Mouse (Mus musculus) heart, embryonic 11.5 days (tissue): ENCODE measurements at regions not wholly inside any gene's neighbourhood (a gene's known extent, or its start where the extent isn't known, plus 50 kb on each side); places are given as distances from the start of the nearest gene placed in this dataset.

Experiments used
- ATAC-seq: fragments of 200-750 bp; cut with Nextera tagmentation; replicated peaks from 2 replicates; pipeline ENCODE4 v1.8.0; 2017; ENCODE audit warnings: moderate library complexity; ENCODE audit not compliant: insufficient number of reproducible peaks, low FRiP score, low TSS enrichment
- H3K27ac ChIP-seq: fragments of 300-500 bp; sonication (generic); 2 replicates; pipeline ENCODE4 v1.5.1; 2014; ENCODE audit warnings: mild to moderate bottlenecking, low read depth, low read length
- H3K27me3 ChIP-seq: fragments of 300-500 bp; sonication (generic); 2 replicates; pipeline ENCODE4 v1.6.1; 2014; ENCODE audit warnings: mild to moderate bottlenecking, low read length, mixed read lengths; ENCODE audit not compliant: control insufficient read depth, insufficient read depth
- H3K36me3 ChIP-seq: fragments of 300-500 bp; sonication (generic); 2 replicates; pipeline ENCODE4 v1.6.1; 2014; ENCODE audit warnings: mild to moderate bottlenecking, low read length, moderate library complexity, mixed read lengths; ENCODE audit not compliant: control insufficient read depth, insufficient read depth
- H3K4me1 ChIP-seq: fragments of 300-500 bp; sonication (generic); 2 replicates; pipeline ENCODE4 v1.6.1; 2014; ENCODE audit warnings: low read length; ENCODE audit not compliant: control insufficient read depth, insufficient read depth
- H3K4me2 ChIP-seq: fragments of 300-500 bp; sonication (generic); 2 replicates; pipeline ENCODE4 v1.6.1; 2014; ENCODE audit warnings: mild to moderate bottlenecking, moderate library complexity
- H3K4me3 ChIP-seq: fragments of 300-500 bp; sonication (generic); 2 replicates; pipeline ENCODE4 v1.5.1; 2014; ENCODE audit warnings: low read depth, low read length
- H3K9ac ChIP-seq: fragments of 300-500 bp; sonication (generic); 2 replicates; pipeline ENCODE4 v1.6.1; 2014; ENCODE audit warnings: mild to moderate bottlenecking, low read depth, low read length, moderate library complexity
- H3K9me3 ChIP-seq: fragments of 300-500 bp; sonication (generic); replicated peaks from 2 replicates; pipeline ENCODE4 v1.6.1; 2016; ENCODE audit warnings: low read length; ENCODE audit not compliant: control insufficient read depth
- WGBS: fragments of 180-500 bp; shearing (Covaris S2); extraction: QIAGEN DNeasy Blood & Tissue Kit; methylation state at CpG from one replicate; pipeline ENCODE4 v1.1.7; 2014; ENCODE audit not compliant: insufficient replicate concordance; 5-methylcytosine and 5-hydroxymethylcytosine counted together

DNA sequence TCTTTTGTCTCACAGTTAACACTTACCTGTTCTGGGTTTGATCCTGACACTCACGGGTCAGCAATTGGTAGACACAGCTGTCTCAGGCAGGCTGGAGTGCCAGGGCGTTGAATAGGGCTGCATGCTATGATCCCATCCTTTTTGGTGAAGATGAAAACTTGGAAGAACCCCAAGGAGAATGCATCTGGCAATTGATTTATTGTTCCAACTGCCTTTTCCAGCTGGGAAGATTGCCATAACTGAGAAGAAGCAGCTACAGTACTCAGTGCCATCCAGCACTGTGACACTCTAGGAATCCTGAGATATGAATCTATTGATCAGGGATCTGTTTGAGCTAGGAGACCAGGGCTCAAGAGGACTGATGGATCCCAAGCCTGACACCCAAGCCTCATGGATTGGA, 79.6 kb upstream of the Dlg1 start:
- 92% methylated on average over 2 of the region's 2 CpGs for WGBS
- no peak overlapping the region for H3K9ac ChIP-seq
- ATAC-seq, result no peak
- no peak overlapping the region for H3K27ac ChIP-seq
- H3K4me3 ChIP-seq, result no peak overlapping the region
- no peaks in the 10 kb centered on the region for H3K9me3 ChIP-seq
- H3K4me1 ChIP-seq, result no peaks in the 10 kb centered on the region
- H3K36me3 ChIP-seq, result no peaks in the 10 kb centered on the region
- no peaks in the 10 kb centered on the region for H3K27me3 ChIP-seq
- no peak overlapping the region for H3K4me2 ChIP-seq

DNA sequence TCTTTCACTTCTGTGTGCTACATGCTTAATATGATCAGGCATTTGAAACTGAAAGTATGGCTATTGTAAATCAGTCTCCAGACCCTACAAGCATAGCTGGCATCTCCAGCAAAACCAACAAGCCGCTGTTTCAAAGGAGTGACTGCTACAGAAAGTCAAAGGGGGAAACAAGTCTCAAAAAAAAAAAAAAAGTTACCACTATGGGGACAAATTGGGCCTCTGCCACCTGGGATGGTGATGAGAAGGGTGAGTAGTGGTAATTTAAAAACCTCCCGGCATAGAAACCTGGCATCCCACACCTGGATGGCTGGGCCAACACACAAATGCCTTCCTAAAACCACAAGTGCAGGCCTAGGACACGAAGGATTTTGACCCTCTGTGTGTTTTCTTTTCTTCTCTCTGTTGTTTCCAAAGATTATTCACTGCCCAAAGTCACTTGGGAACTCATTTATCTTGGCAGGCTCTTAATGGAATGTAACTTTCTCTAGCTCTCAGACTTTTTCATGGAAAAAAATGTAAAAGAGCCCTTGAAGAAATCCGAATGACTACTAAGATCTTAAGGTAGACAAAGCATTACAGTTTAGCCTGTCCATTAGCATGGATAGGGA, 78.9 kb upstream of the Dlg1 start:
- Histone ChIP-seq H3K4me2 (no peak overlapping the region), H3K36me3 (no peaks in the 10 kb centered on the region), H3K9me3 (no peaks in the 10 kb centered on the region), H3K27me3 (no peaks in the 10 kb centered on the region), H3K9ac (no peak overlapping the region), H3K4me3 (no peak overlapping the region), H3K27ac (no peak overlapping the region), H3K4me1 (no peaks in the 10 kb centered on the region)
- WGBS, result 60% methylated on average over 4 of the region's 4 CpGs
- ATAC-seq, result no peak

DNA sequence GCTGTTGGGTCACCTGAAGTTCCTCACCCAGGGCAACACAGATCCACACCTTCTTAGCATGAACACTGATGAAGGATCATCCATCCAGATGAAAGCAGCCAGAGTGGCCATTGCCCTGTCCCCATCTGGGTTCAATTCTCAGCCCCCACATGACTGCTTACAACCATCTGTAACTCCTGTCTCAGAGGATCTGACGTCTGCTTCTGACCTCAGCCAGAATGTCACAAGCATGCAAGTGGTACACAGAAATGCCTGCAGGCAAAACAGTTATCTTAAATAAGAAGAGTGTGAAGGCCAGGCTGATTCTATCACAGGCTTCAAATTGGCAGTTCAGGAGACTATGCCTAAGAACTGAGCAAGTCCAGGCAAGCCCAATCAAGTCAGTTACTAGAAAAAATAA, 76.2 kb upstream of the Dlg1 start:
- Histone ChIP-seq H3K9ac (no peak overlapping the region), H3K4me3 (no peak overlapping the region), H3K4me1 (peaks cover 10% of the 10 kb centered on the region; the same call in 1 of the 2 replicates), H3K36me3 (no peaks in the 10 kb centered on the region), H3K4me2 (no peak overlapping the region), H3K9me3 (no peaks in the 10 kb centered on the region), H3K27me3 (no peaks in the 10 kb centered on the region), H3K27ac (no peak overlapping the region)
- no peak for ATAC-seq
- 31% methylated on average over 1 of the region's 1 CpGs for WGBS

- Histone ChIP-seq H3K4me1 (peaks cover 29% of the 10 kb centered on the region), H3K9ac (no peak overlapping the region), H3K36me3 (no peaks in the 10 kb centered on the region), H3K4me2 (no peak overlapping the region), H3K27me3 (no peaks in the 10 kb centered on the region), H3K27ac (no peak overlapping the region), H3K9me3 (no peaks in the 10 kb centered on the region), H3K4me3 (no peak overlapping the region)
- ATAC-seq, result no peak
- 40% methylated on average over 6 of the region's 6 CpGs for WGBS
These were observed 73.7 kb upstream of the Dlg1 start for GRCm38 (mm10) chr16:31589576-31589975.

GRCm38 (mm10) chr16:31591565-31591964, 71.7 kb upstream of the Dlg1 start:
- WGBS, result 69% methylated on average over 3 of the region's 3 CpGs
- Histone ChIP-seq H3K27ac (0 out of 2 replicates have a peak overlapping the region, but pooled peaks have one; percentile 12), H3K4me3 (no peak overlapping the region), H3K9me3 (no peaks in the 10 kb centered on the region), H3K36me3 (no peaks in the 10 kb centered on the region), H3K27me3 (no peaks in the 10 kb centered on the region), H3K9ac (no peak overlapping the region), H3K4me1 (peaks cover 29% of the 10 kb centered on the region), H3K4me2 (peak overlapping the region; percentile 28; the same call in 1 of the 2 replicates)
- ATAC-seq, result 0 out of 2 replicates have a peak, but pooled peaks have one; percentile 1

DNA sequence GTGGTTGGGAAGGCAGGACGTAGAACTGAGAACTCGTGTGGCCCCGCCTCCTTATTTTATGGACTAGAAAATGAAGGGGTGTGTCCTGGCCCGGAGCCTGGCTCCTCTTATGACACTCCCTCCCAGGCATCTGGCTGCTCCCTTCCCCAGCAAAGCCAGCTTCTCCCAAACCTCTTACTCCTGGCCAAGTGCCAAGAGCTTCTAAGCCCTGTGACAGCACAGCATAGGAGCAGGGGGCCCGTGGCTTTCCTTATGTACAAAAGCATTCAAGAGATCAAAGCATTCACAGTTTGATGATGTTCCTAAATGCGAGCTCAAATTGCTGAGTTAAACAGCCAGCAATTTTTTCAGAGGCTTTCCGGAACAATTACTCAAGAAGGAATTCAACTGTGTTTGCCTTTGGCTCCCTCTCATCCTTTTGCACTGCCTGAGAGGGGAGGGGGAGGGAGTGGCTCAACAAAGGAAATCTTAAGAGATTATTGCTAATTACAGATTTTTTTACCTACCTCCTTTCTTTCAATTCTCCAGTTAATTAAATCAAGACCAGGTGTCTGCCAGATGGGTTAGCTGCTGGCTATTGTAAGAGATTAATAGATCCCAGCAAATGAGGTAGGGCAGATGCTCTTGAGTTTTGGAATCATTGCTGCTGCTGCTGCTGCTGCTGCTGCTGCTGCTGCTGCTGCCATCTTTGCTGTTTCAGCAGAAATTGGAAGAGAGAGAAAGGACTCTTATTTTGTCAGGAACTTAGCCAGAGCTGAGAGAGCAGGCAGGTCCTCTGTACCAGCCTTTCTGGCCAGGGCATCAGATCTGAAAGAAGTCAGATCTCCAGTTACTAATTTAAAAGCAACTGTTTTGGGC, 71.0 kb upstream of the Dlg1 start:
- Histone ChIP-seq H3K9ac (0 out of 2 replicates have a peak overlapping the region, but pooled peaks have one; percentile 4), H3K4me2 (peak overlapping the region; percentile 28), H3K27me3 (no peaks in the 10 kb centered on the region), H3K4me3 (no peak overlapping the region), H3K27ac (peak overlapping the region; percentile 72), H3K4me1 (peaks cover 31% of the 10 kb centered on the region), H3K9me3 (no peaks in the 10 kb centered on the region), H3K36me3 (no peaks in the 10 kb centered on the region)
- 16% methylated on average over 7 of the region's 7 CpGs for WGBS
- ATAC-seq, result peak; percentile 69

DNA sequence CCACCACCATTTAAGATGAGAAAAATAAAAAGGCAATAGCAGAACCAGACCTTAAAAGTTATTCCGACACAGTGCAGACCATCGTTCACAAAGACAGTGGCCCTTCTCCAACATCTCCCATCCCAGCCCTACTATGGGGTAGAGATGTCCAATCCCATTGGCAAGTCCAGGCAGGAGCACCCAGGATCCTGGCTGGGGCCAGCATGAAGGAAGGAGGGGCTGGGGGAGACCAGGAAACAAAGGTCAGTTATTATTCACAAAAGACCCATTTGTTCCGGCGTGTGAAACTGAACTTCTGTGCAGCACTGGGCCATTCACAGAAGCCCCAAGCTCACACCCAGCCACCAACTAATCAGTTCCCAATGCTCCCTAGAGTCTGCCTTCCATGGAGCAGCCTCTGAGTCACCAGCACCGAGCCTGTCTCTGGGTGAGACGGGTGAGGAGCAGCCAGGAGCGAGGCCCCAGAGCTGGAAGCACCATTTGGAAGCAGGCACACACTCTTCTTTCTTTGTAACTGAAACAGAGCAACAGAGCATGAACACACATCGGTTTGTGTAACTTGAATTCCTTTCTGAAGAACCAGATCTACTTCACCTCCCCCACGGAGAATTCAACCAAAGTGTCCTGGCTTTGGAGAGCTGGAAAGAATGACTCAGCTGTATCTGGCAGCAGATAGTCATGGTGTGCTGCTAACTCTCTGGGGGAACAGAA, 70.1 kb upstream of the Dlg1 start:
- H3K27me3 ChIP-seq, result no peaks in the 10 kb centered on the region
- no peaks in the 10 kb centered on the region for H3K9me3 ChIP-seq
- no peaks in the 10 kb centered on the region for H3K36me3 ChIP-seq
- peak overlapping the region; percentile 58; the same call in 1 of the 2 replicates for H3K9ac ChIP-seq
- H3K4me2 ChIP-seq, result peak overlapping the region; percentile 35; the same call in 1 of the 2 replicates
- peaks cover 38% of the 10 kb centered on the region for H3K4me1 ChIP-seq
- H3K27ac ChIP-seq, result peak overlapping the region; percentile 72
- no peak for ATAC-seq
- H3K4me3 ChIP-seq, result no peak overlapping the region
- 48% methylated on average over 9 of the region's 9 CpGs for WGBS

- no peak overlapping the region for H3K9ac ChIP-seq
- no peak overlapping the region for H3K4me2 ChIP-seq
- H3K27ac ChIP-seq, result peak overlapping the region; percentile 59; the same call in 1 of the 2 replicates
- H3K27me3 ChIP-seq, result no peaks in the 10 kb centered on the region
- 66% methylated on average over 5 of the region's 5 CpGs for WGBS
- H3K9me3 ChIP-seq, result no peaks in the 10 kb centered on the region
- H3K4me1 ChIP-seq, result peaks cover 30% of the 10 kb centered on the region
- no peak for ATAC-seq
- H3K4me3 ChIP-seq, result no peak overlapping the region
- H3K36me3 ChIP-seq, result no peaks in the 10 kb centered on the region
These were observed 65.3 kb upstream of the Dlg1 start for GRCm38 (mm10) chr16:31597965-31598364.
